Comparison of ENCODE assay signal across 8 mouse cellular contexts in genomic region chr6:99519052-99519451, GRCm38 (mm10). TPM values are rescaled to one million over a fixed set of nuclear protein-coding genes. Genes with fewer than 3 reads are reported as not detected.
DNase-seq lines count a peak whose midpoint lies in the region; ATAC-seq and TF ChIP-seq lines count a peak whose summit lies in the region.

No protein-coding gene starts in this region.

- no peak for ATAC-seq in neural tube, embryonic 11.5 days (ENCODE audit: insufficient read depth, low FRiP score, low TSS enrichment)
- ATAC-seq in limb, embryonic 15.5 days (ENCODE audit: insufficient number of reproducible peaks, low FRiP score, low TSS enrichment, low read depth), result no peak

- no peak overlapping the region; the same call in 1 of the 2 replicates for H3K4me2 ChIP-seq in neural tube, embryonic 11.5 days (ENCODE audit: low read depth)
- peak overlapping the region; percentile 33 for H3K4me2 ChIP-seq in limb, embryonic 15.5 days

- intact Hi-C loops in gastrocnemius, adult 2 months (cut with DNase I), result no loop called here

- no peaks in the 10 kb centered on the region for H3K9me3 ChIP-seq in neural tube, embryonic 11.5 days (ENCODE audit: control insufficient read depth, low read length)
- H3K9me3 ChIP-seq in limb, embryonic 15.5 days, result no peaks in the 10 kb centered on the region

- no peaks in the 10 kb centered on the region for H3K36me3 ChIP-seq in neural tube, embryonic 11.5 days (ENCODE audit: control insufficient read depth, insufficient read depth, low read length)
- H3K36me3 ChIP-seq in limb, embryonic 15.5 days, result no peaks in the 10 kb centered on the region

- no peaks in the 10 kb centered on the region; the same call in 1 of the 2 replicates for H3K4me1 ChIP-seq in neural tube, embryonic 11.5 days (ENCODE audit: control insufficient read depth, insufficient read depth, low read length)
- H3K4me1 ChIP-seq in limb, embryonic 15.5 days, result peaks cover 15% of the 10 kb centered on the region; the same call in 1 of the 2 replicates

- TF ChIP-seq CTCF in gastrocnemius, adult 2 months (IDR thresholded peaks at IDR 0.05), result no peak

- no peak overlapping the region for H3K9ac ChIP-seq in neural tube, embryonic 11.5 days (ENCODE audit: low read length)
- H3K9ac ChIP-seq in limb, embryonic 15.5 days, result no peak overlapping the region

- no peaks in the 10 kb centered on the region for H3K27me3 ChIP-seq in neural tube, embryonic 11.5 days (ENCODE audit: control insufficient read depth, insufficient read depth, low read length)
- H3K27me3 ChIP-seq in limb, embryonic 15.5 days, result no peaks in the 10 kb centered on the region

- peak overlapping the region; percentile 97 for H3K4me3 ChIP-seq in gastrocnemius, adult 2 months
- H3K4me3 ChIP-seq in neural tube, embryonic 11.5 days (ENCODE audit: low read depth, low read length), result no peak overlapping the region
- peak overlapping the region; percentile 77 for H3K4me3 ChIP-seq in limb, embryonic 15.5 days

- H3K27ac ChIP-seq in gastrocnemius, adult 2 months, result no peak overlapping the region
- no peak overlapping the region for H3K27ac ChIP-seq in neural tube, embryonic 11.5 days (ENCODE audit: low read depth, low read length)
- H3K27ac ChIP-seq in limb, embryonic 15.5 days, result no peak overlapping the region

- 5% methylated on average over 4 of the region's 4 CpGs for WGBS in neural tube, embryonic 11.5 days
- 49% methylated on average over 4 of the region's 4 CpGs for WGBS in limb, embryonic 15.5 days

- DNase-seq in gastrocnemius, adult 2 months, result no peak
- DNase-seq in gastrocnemius, adult 8-10 months (ENCODE audit: low spot score in 2 of 2), result no peak
- peak; percentile 17 for DNase-seq in neural tube, embryonic 11.5 days (ENCODE audit: low spot score)
- DNase-seq in neural tube, embryonic 10.5 days (ENCODE audit: extremely low spot score, low spot score), result no peak
- DNase-seq in thymus, postnatal 36 days, result no peak
- DNase-seq in adrenal gland, adult (ENCODE audit: inconsistent age in 2 of 2, low spot score in 1 of 2), result no peak
- no peak for DNase-seq in left cerebral cortex, adult 18-20 months (ENCODE audit: low spot score in 2 of 2)

RNA-seq across cellular contexts. Expression of gene Foxp1, which starts 3.5 kb away (rescaled TPM):
- total RNA-seq in gastrocnemius, adult 2 months (2021), result 10 to 100 TPM; 17.4 to 20.9 TPM
- 10 to 100 TPM; 10.0 to 15.5 (median 13.9) TPM for total RNA-seq in gastrocnemius, adult 8-10 months (2022)
- 111 and 116 TPM in 2 replicates for polyA plus RNA-seq in neural tube, embryonic 11.5 days (2014; fragmentation: Nextera tagmentation; extraction: Ambion mirVana)
- polyA plus RNA-seq in limb, embryonic 15.5 days (2015; fragmentation: Nextera tagmentation; extraction: Ambion mirVana), result 119 and 142 TPM in 2 replicates
- total RNA-seq in left cerebral cortex, adult 18-20 months (2021), result 100 to 1,000 TPM; 133 to 135 TPM

Comparison
In these comparisons a context has a peak if more than half of its experiments do, and no peak if none do; other contexts are left out.
1. RNA of gene Foxp1, which starts 3.5 kb away (total RNA-seq): 133 to 135 TPM in left cerebral cortex, adult 18-20 months; 17.4 to 20.9 TPM in gastrocnemius, adult 2 months and 10.0 to 15.5 TPM in gastrocnemius, adult 8-10 months; every median in the first group is over 4 times any median in the second.